Mouse (Mus musculus): ENCODE measurements at regions not wholly inside any gene's neighbourhood (a gene's known extent, or its start where the extent isn't known, plus 50 kb on each side); places are given as distances from the start of the nearest gene placed in this dataset.
"Not testable (repeated sequence)": the region's sequence is repeated elsewhere in the genome, so short reads cannot be mapped to it uniquely, and the experiment has no call there.

- H3K4me2 ChIP-seq = not testable (repeated sequence)
- WGBS = 63% methylated on average over 16 of the region's 16 CpGs
These were observed 115.6 kb downstream of the Sec16b start for GRCm38 (mm10) chr1:157622156-157622555.

GRCm38 (mm10) chr1:157632586-157632985 is 126.1 kb downstream of the Sec16b start:
- Histone ChIP-seq H3K4me2 (no peak overlapping the region), H3K9me3 (no peaks in the 10 kb centered on the region), H3K27ac (no peak overlapping the region), H3K27me3 (no peaks in the 10 kb centered on the region), H3K36me3 (no peaks in the 10 kb centered on the region), H3K9ac (no peak overlapping the region), H3K4me3 (no peak overlapping the region), H3K4me1 (no peaks in the 10 kb centered on the region)
- no peak for ATAC-seq (ENCODE audit: borderline replicate concordance, extremely low read depth, low FRiP score, low TSS enrichment)
- 60% methylated on average over 3 of the region's 3 CpGs for WGBS

More at GRCm38 (mm10) chr1:157622156-157622555, 115.6 kb downstream of the Sec16b start:
- ATAC-seq (ENCODE audit: borderline replicate concordance, extremely low read depth, low FRiP score, low TSS enrichment); H3K36me3 ChIP-seq; H3K4me3 ChIP-seq; H3K4me1 ChIP-seq; H3K9ac ChIP-seq; H3K27ac ChIP-seq; H3K27me3 ChIP-seq; H3K9me3 ChIP-seq: not testable (repeated sequence)

GRCm38 (mm10) chr1:157633470-157633869 is 126.9 kb downstream of the Sec16b start:
- no peak overlapping the region for H3K9ac ChIP-seq
- 81% methylated on average over 6 of the region's 6 CpGs for WGBS
- H3K9me3 ChIP-seq = no peaks in the 10 kb centered on the region
- H3K4me3 ChIP-seq = no peak overlapping the region
- no peak overlapping the region for H3K27ac ChIP-seq
- no peaks in the 10 kb centered on the region for H3K27me3 ChIP-seq
- H3K36me3 ChIP-seq = no peaks in the 10 kb centered on the region
- no peak for ATAC-seq (ENCODE audit: borderline replicate concordance, extremely low read depth, low FRiP score, low TSS enrichment)
- no peak overlapping the region for H3K4me2 ChIP-seq
- no peaks in the 10 kb centered on the region for H3K4me1 ChIP-seq

DNA sequence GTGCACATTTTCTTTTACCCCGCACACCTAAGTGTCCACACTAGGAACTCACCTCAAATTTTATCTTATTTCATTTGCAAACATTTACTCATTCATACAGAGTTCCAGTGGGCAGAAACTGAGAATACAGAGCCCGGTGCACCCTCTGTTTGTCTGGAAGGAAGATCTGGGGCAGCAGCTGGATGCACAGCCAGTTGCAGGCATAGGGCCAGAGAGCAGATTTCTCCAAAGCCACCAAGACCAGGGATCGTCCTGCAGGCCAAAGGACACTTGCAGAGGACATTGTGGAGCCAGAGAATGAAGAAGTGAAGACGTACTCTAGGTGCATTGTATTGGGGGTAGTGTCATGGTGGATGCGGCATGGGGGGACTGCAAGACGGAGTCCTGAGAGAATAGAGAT is 129.2 kb downstream of the Sec16b start:
- Histone ChIP-seq H3K4me2 (no peak overlapping the region), H3K36me3 (no peaks in the 10 kb centered on the region), H3K27me3 (no peaks in the 10 kb centered on the region), H3K27ac (no peak overlapping the region), H3K4me1 (no peaks in the 10 kb centered on the region), H3K9me3 (no peaks in the 10 kb centered on the region), H3K4me3 (no peak overlapping the region), H3K9ac (no peak overlapping the region)
- ATAC-seq (ENCODE audit: borderline replicate concordance, extremely low read depth, low FRiP score, low TSS enrichment) = no peak
- WGBS = 86% methylated on average over 6 of the region's 6 CpGs

DNA sequence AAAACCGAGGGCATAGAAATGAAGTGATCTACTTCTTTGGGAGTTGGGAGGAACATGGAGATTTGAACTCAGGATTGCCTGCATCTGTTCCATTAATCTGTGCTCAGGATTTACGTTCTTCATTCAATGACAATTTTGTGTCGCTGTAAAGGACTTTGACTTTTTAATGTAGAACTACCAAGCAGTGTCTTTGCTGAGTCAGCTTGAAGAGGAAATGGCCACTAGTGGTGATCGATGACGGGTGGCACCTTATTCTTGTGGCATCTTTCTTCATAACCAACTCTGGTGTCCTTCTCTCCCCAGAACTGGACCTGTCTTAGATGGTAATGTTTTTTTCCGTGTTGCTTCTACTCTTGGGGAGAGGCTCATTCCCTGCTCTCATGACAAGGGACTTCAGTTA is 137.0 kb downstream of the Sec16b start:
- no peak overlapping the region for H3K4me3 ChIP-seq
- H3K36me3 ChIP-seq = no peaks in the 10 kb centered on the region
- H3K9ac ChIP-seq = no peak overlapping the region
- H3K27ac ChIP-seq = no peak overlapping the region
- ATAC-seq (ENCODE audit: borderline replicate concordance, extremely low read depth, low FRiP score, low TSS enrichment) = no peak
- no peaks in the 10 kb centered on the region for H3K9me3 ChIP-seq
- WGBS = 84% methylated on average over 6 of the region's 6 CpGs
- no peaks in the 10 kb centered on the region for H3K27me3 ChIP-seq
- no peaks in the 10 kb centered on the region for H3K4me1 ChIP-seq
- no peak overlapping the region for H3K4me2 ChIP-seq

GRCm38 (mm10) chr1:157645682-157646421 is 139.3 kb downstream of the Sec16b start:
- Histone ChIP-seq H3K9ac (no peak overlapping the region), H3K36me3 (no peaks in the 10 kb centered on the region), H3K27me3 (no peaks in the 10 kb centered on the region), H3K4me2 (no peak overlapping the region), H3K4me3 (no peak overlapping the region), H3K27ac (no peak overlapping the region), H3K9me3 (no peaks in the 10 kb centered on the region), H3K4me1 (no peaks in the 10 kb centered on the region)
- WGBS = 76% methylated on average over 8 of the region's 8 CpGs
- ATAC-seq (ENCODE audit: borderline replicate concordance, extremely low read depth, low FRiP score, low TSS enrichment) = no peak

GRCm38 (mm10) chr1:157655446-157655845 is 148.9 kb downstream of the Sec16b start:
- WGBS = 74% methylated on average over 4 of the region's 4 CpGs
- Histone ChIP-seq H3K4me2 (no peak overlapping the region), H3K27me3 (no peaks in the 10 kb centered on the region), H3K4me1 (no peaks in the 10 kb centered on the region), H3K27ac (no peak overlapping the region), H3K4me3 (no peak overlapping the region), H3K36me3 (no peaks in the 10 kb centered on the region), H3K9ac (no peak overlapping the region), H3K9me3 (no peaks in the 10 kb centered on the region)
- no peak for ATAC-seq (ENCODE audit: borderline replicate concordance, extremely low read depth, low FRiP score, low TSS enrichment)

DNA sequence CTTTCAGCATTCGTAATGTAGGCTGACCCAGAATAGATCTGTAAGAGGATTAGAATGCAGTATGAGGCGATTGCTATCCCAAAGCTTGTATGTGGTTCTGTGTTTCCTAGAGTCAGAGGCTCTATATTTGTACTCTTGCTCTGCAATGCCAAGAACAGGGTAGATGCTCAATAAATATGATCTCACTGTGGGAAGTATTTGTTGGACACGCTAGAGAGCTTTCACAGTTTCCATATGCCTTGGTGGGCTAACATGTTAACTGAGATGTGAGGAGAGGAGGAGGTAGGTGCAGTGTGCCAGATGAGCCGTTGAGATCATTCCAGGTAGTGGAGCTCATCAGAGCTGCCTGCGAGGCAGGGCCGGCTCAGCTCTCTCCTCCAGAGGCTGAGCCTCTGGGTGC is 163.1 kb downstream of the Sec16b start:
- 83% methylated on average over 6 of the region's 6 CpGs for WGBS
- H3K27ac ChIP-seq = no peak overlapping the region
- no peak for ATAC-seq (ENCODE audit: borderline replicate concordance, extremely low read depth, low FRiP score, low TSS enrichment)
- no peaks in the 10 kb centered on the region for H3K27me3 ChIP-seq
- H3K4me3 ChIP-seq = no peak overlapping the region
- no peaks in the 10 kb centered on the region for H3K9me3 ChIP-seq
- H3K9ac ChIP-seq = no peak overlapping the region
- H3K4me2 ChIP-seq = no peak overlapping the region
- no peaks in the 10 kb centered on the region for H3K4me1 ChIP-seq
- no peaks in the 10 kb centered on the region for H3K36me3 ChIP-seq

GRCm38 (mm10) chr1:157684356-157684755 is 177.8 kb downstream of the Sec16b start:
- H3K9me3 ChIP-seq = no peaks in the 10 kb centered on the region
- H3K4me2 ChIP-seq = no peak overlapping the region
- WGBS = 15% methylated on average over 7 of the region's 7 CpGs
- no peak overlapping the region for H3K4me3 ChIP-seq
- no peak for ATAC-seq (ENCODE audit: borderline replicate concordance, extremely low read depth, low FRiP score, low TSS enrichment)
- H3K36me3 ChIP-seq = no peaks in the 10 kb centered on the region
- H3K27ac ChIP-seq = no peak overlapping the region
- H3K9ac ChIP-seq = no peak overlapping the region
- no peaks in the 10 kb centered on the region for H3K27me3 ChIP-seq
- no peaks in the 10 kb centered on the region for H3K4me1 ChIP-seq

DNA sequence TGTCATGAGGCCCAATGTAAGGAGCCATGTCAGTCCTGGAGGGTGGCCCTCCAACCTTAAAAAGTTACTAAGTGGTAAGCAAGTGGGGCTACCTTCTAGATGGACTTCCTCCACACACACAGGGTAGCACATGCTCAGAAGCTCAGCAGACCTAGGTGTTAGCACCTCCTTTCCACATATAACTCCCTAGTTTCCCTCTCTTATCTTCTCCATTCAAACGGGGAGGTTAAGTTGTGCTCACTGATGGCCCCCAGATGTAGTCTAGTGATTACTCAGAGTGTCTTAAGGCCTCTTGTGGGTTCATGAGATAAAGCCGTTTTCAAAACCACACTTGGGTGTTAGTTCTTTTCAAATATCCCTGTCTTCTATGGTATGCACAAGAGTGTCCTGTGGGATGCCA is 188.7 kb downstream of the Sec16b start:
- Histone ChIP-seq H3K4me1 (no peaks in the 10 kb centered on the region), H3K27ac (no peak overlapping the region), H3K27me3 (no peaks in the 10 kb centered on the region), H3K9ac (no peak overlapping the region), H3K4me2 (no peak overlapping the region), H3K36me3 (no peaks in the 10 kb centered on the region), H3K4me3 (no peak overlapping the region), H3K9me3 (no peaks in the 10 kb centered on the region)
- WGBS = 46% methylated on average over 2 of the region's 2 CpGs
- peak; percentile 35; the same call in 1 of the 2 replicates for ATAC-seq (ENCODE audit: borderline replicate concordance, extremely low read depth, low FRiP score, low TSS enrichment)

DNA sequence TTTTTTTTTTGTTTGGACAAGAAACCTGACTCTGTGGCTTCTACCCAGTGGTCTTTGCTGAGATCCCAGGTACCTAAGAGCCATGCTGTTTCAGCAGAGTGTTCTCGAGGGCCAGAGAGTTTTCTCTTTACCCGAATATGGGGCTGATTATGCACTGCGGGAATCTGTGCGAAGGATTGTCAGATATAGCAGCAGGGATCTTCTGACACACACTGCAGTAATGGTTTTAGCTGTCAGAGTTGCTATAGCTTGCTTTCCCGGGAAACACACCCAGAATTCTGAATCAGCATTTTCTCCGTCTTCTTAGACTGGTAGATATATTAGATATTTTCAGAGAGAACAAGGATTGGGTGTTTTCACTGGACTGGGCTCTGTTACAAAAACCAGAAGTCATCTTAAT is 197.1 kb downstream of the Sec16b start:
- H3K4me2 ChIP-seq = no peak overlapping the region
- no peaks in the 10 kb centered on the region for H3K36me3 ChIP-seq
- H3K4me1 ChIP-seq = 0 out of 2 replicates have a peak, but pooled peaks cover 6% of the 10 kb centered on the region
- no peaks in the 10 kb centered on the region for H3K9me3 ChIP-seq
- H3K27ac ChIP-seq = no peak overlapping the region
- 53% methylated on average over 6 of the region's 6 CpGs for WGBS
- no peak for ATAC-seq (ENCODE audit: borderline replicate concordance, extremely low read depth, low FRiP score, low TSS enrichment)
- no peaks in the 10 kb centered on the region for H3K27me3 ChIP-seq
- no peak overlapping the region for H3K4me3 ChIP-seq
- H3K9ac ChIP-seq = no peak overlapping the region

- Histone ChIP-seq H3K4me2 (no peak overlapping the region), H3K4me3 (no peak overlapping the region), H3K27me3 (no peaks in the 10 kb centered on the region), H3K9me3 (no peaks in the 10 kb centered on the region), H3K36me3 (no peaks in the 10 kb centered on the region), H3K9ac (no peak overlapping the region), H3K4me1 (0 out of 2 replicates have a peak, but pooled peaks cover 6% of the 10 kb centered on the region), H3K27ac (no peak overlapping the region)
- peak; percentile 86; the same call in 1 of the 2 replicates for ATAC-seq (ENCODE audit: borderline replicate concordance, extremely low read depth, low FRiP score, low TSS enrichment)
- WGBS = 46% methylated on average over 4 of the region's 4 CpGs
These were observed 198.8 kb downstream of the Sec16b start for GRCm38 (mm10) chr1:157705364-157705763.

Measured in lung, embryonic 15.5 days (tissue).